Mouse (Mus musculus) effector memory CD4-positive, alpha-beta T cell, adult 7 months (primary cell): Measurements from ENCODE around the gene Gclc. TPM values are rescaled to one million over a fixed set of nuclear protein-coding genes. Genes with fewer than 3 reads are reported as not detected.

Experiments
- polyA plus RNA-seq: library from polyadenylated mRNA; unstranded; fragments of 100-300 nt; shearing (Covaris generic); gene quantifications from one replicate; pipeline ENCODE4 v1.2.1, GENCODE M21; 2017

Gclc gene
- 55.5 TPM for polyA plus RNA-seq

DNA sequence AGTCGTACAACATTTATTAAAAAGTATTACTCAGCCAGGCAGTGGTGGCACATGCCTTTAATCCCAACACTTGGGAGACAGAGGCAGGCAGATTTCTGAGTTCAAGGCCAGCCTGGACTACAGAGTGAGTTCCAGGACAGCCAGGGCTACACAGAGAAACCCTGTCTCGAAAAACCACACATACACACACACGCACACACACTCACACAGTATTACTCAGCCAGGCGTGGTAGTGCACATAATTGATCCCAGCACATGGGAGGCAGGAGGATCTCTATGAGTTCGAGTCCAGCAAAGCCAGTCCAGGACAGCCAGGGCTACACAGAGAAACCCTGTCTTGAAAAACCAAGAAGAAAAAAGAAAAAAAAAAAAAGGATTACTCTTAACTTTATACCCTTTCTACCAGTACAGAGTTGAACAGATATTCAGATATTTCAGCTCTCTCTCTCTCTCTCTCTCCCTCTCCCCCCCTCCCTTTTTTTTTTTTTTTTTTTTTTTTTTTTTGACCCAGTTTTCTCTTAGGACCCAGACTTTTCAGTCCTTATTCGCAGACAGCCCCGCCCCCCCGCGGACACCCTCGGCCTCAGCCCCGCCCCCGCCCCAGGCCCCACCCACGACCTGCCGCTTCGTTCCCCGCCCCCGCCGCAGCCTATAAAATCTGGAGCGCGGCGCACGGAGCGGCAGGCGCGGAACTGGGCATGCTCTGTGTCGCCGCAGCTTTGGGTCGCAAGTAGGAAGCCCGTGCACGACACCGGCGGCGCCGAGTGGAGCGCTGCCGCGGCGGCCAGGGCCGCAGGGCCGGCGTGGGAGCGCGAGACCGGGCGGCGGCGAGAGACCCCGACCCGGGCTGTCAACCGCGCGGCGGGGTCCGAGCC lies at the start of gene Gclc:
Gene Gclc (plus strand): TSS at position 683 of the 875 bp plus-strand sequence.

Other genes with a start within 250 kb of the Gclc start
- gene Lrrc1, start 209.7 kb upstream of the Gclc start, polyA plus RNA-seq, result 7.2 TPM
- gene Klhl31, start 118.0 kb upstream of the Gclc start, polyA plus RNA-seq, result not detected
- gene Elovl5, start 162.8 kb downstream of the Gclc start, polyA plus RNA-seq, result 231 TPM